Mouse (Mus musculus) megakaryocyte progenitor cell, adult 5-6 weeks (primary cell): ENCODE data around the gene Diaph3. TPM values are rescaled to one million over a fixed set of nuclear protein-coding genes. Genes with fewer than 3 reads are reported as not detected.
"Not testable (repeated sequence)": the region's sequence is repeated elsewhere in the genome, so short reads cannot be mapped to it uniquely, and the experiment has no call there.

Experiments
- ATAC-seq: replicated peaks from 2 replicates; pipeline ENCODE4 v1.8.0; 2016; ENCODE audit warnings: mild to moderate bottlenecking, moderate TSS enrichment, inconsistent platforms; ENCODE audit not compliant: poor library complexity
- total RNA-seq, 2 experiments: library from RNA; stranded (forward) in 1 of 2; stranded (reverse) in 1 of 2; fragments of 157-497, 149-512 nt in 1 of 2; fragments of 200-1000 nt in 1 of 2; gene quantifications; 2 replicates each; pipeline versions ENCODE4 v1.2.3 to v1.2.4; 2015 to 2017

Diaph3 gene
- total RNA-seq, 2 experiments from 2014 or later = 46.1 to 60.1 TPM

DNA sequence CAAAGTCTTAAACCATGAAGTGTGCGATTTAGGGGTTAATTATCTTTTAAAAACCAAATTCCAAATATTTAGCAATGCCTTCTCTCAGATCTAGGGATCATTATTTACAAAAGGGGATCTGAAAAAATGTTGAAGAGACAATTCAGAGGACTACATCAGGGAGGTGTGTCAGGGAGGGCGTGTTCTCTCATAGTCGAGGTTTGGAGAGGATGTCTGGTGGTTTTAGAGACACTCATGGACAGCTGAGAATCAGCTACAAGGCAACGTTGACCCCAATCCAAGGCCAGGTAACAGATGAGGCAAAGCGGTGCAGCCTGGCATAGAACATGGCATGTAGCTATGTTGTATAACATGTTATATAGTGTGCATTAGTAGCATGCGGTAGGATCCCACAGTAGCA lies 396.5 kb downstream of the Diaph3 start:
- ATAC-seq = no peak

DNA sequence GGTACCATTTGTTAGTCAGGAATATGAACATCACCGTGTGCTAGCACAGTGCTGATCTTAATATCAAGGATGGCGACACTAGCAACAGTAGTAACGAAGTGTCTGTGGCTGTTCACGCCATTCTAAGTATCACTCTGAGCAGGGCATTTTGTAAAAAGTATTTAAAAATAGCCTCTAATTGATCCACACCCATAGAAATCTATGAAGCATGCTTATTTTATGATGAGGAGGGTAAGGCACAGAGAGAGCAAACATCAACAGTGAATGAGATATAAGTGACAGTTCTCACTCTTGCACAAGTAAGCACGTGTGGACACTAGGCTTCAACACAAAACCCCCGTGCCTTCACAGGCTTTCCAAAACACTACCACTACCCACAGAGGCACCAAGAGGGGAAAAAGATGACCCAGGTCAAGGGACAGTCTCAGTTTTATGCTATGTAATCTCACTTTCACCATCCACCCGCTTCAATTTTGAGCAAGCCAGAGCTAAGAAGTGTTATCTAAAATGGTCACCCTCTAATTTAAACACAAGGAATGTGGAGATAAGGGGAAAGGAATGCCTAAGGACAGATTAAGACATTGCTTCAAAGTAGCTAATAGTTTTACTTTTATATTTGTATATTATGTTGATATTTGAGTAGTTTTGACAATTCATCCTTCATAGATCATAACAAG lies 399.0 kb downstream of the Diaph3 start:
- peak; percentile 89 for ATAC-seq

DNA sequence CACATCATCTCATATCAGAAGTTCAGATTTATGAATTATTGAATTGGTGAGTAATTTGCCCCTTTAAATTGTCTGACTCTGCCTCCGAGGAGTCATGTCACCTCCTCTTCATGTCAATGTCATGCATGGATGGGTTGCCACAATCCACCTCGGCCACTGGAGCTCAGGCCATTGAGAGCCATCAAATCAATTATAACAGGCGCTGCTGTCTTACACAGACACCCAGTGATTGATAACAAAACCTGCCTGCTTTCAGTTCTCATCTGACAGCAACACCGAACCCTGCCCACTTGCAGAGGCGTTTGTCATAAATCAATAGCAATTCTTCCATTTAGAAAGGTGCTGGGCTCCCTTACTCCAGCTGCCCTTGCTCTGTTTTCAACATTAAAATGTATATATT lies 402.1 kb downstream of the Diaph3 start:
- ATAC-seq = no peak

DNA sequence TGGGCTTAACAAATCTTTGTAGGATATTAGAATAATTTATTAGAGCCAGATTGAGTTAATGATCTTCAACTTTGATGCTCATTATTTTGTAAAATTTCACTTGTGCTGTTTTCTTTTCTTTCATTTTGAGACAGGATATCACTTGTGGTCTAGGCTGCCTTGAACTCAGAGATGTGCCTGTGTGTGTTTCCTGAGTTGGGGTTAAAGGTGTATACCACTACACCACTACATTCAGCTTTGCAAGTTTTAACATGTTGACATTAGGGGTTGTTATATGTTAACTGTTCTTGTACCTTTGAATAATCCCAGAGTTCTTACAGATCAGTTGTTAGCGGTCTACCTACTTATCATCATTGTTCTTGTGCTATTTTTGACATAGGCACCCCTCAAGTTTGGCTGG lies 404.4 kb downstream of the Diaph3 start:
- no peak for ATAC-seq

DNA sequence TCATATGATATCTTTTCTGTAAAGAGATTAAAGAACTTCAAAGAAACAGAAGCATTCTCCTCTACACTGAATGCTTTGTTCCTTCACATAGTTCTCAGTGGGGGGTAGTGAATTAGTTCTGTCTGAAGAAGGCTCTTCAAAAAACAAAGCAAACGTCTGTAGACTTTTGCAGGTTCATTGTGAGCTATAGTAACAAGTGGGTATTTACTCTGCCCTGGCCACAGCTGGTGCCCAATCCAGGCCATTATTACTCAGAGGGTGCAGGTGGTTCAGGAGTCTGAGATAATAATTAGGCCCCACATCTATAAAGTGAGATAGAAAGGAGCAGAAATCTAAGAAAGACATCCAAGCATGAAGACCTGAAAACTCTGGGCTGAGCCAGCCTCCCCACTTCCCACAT lies 409.7 kb downstream of the Diaph3 start:
- no peak for ATAC-seq

GRCm38 (mm10) chr14:86729617-86730098 lies 411.4 kb downstream of the Diaph3 start:
- ATAC-seq = no peak

GRCm38 (mm10) chr14:86727538-86728045 lies 413.4 kb downstream of the Diaph3 start:
- no peak for ATAC-seq

GRCm38 (mm10) chr14:86721768-86722167 lies 419.3 kb downstream of the Diaph3 start:
- peak; percentile 44 for ATAC-seq

- no peak for ATAC-seq
Measured at GRCm38 (mm10) chr14:86721082-86721481, 420.0 kb downstream of the Diaph3 start.

DNA sequence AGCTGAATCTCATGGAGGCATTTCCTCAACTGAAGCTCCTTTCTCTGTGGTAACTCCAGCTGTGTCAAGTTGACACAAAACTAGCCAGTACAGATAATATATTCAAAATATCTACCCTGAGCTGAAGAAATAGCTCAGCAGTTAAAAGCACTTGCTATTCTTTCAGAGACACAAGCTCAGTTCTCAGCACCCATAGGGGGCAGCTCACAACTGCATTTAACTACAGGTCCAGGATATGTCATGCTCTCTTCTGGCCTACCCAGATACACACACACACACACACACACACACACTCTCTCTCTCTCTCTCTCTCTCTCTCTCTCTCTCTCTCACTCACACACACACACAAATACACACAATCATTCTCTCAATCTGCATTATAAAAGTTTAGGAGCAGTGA lies 420.6 kb downstream of the Diaph3 start:
- ATAC-seq = not testable (repeated sequence)

DNA sequence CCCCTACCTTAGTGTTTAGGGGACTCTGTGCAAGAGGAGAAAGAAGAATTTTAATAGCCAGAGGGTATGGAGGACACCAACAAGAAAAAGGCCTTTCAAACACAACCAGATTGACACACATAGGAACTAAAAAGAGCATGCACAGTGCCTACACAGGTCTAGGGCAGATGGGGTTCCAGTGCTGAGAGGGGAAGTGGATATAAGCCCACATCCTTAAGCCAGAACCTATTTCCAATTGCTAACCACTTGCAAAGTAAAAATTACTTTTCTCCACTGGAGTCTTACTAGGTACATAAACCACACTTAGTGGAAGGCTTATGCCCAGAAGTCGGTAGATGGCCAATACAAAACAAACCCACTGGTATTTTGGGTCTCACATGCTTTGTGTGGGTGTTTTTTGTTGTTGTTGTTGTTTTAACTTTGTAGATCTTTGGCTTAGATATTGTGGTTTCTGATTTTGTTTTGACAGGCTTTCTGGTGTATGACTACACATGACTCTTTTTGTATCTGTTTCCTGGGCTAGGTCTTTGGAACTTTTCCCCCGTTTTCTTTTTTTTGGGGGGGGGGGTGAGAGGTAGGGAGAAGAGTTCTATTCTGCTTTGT lies 426.8 kb downstream of the Diaph3 start:
- no peak for ATAC-seq

GRCm38 (mm10) chr14:86704080-86704479 lies 437.0 kb downstream of the Diaph3 start:
- no peak for ATAC-seq

GRCm38 (mm10) chr14:86701145-86701544 lies 439.9 kb downstream of the Diaph3 start:
- ATAC-seq = no peak

DNA sequence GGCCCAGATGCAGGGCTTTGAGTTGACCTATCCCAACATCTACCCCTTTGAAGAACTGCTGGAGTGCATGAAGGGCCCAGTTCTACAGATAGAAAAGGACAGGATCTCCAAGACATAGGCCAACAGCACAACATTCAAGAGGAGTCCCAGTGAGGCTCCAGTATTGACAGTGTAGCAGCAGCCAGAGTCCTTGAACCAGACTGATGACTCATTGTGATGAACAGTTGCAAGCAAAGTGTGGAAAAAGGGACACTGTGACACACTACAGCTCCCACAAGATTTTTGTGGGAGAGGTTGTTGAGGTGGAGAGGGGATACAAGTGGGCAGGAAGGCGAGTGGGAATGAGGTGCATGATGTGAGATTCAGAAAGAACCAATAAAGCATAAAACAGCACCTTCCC lies 443.1 kb downstream of the Diaph3 start:
- ATAC-seq = no peak

DNA sequence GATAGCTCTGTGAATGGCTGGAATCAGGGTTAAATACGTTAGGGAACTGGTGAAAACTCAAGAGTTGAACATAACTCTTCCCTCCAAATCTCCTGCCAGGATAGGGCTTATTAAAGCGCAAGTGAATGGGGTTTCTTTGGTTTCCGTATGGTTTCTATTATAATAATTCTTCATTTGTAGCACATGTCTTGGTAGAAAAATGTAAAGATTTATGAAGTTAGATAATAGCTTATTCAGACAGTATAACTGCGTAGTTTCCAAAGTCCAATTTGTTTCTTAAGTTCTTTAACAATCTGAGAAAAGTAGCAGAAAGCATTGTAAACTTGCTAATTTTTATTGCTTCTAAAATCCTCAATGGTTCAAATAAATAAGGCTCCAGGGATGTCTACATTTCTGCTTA lies 448.3 kb downstream of the Diaph3 start:
- no peak for ATAC-seq

GRCm38 (mm10) chr14:86691298-86691697 lies 449.7 kb downstream of the Diaph3 start:
- ATAC-seq = no peak

GRCm38 (mm10) chr14:86684585-86685503 lies 456.2 kb downstream of the Diaph3 start:
- ATAC-seq = no peak

- no peak for ATAC-seq
Measured at GRCm38 (mm10) chr14:86681951-86682350, 459.1 kb downstream of the Diaph3 start.

- ATAC-seq = no peak
Measured at GRCm38 (mm10) chr14:86678992-86679391, 462.0 kb downstream of the Diaph3 start.

DNA sequence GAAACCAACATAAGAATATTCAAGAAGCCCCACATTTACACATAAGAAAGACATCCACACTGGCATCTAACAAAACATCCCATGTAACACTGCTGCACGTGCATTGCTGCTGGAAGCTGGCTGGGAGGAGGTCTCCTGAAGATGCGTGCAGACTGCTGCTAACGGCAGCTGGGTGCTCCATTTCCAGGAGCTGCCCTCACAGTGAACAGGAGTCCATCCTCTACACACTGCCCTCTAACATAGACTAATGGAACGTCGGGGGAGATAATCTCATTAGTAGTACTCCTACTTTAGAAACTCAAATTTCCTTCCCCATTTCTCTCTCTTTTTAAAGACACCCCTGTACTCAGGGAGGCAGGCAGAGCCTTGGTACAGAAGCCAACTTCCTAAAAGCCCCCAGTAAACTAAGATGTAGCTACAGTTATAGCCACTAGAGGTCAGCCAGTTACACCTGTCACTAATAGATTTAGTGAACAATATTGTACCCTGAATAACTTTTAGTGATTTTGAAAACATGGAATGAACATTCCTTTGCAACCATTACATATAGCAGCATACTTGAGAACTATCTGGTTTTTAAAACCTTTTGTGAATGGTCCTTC lies 462.8 kb downstream of the Diaph3 start:
- peak; percentile 86 for ATAC-seq

- ATAC-seq = no peak
Measured at GRCm38 (mm10) chr14:86677015-86677414, 464.0 kb downstream of the Diaph3 start.
